Mouse (Mus musculus) adrenal gland, postnatal 10 days (tissue): ENCODE measurements around the gene Ptcd2. TPM values are rescaled to one million over a fixed set of nuclear protein-coding genes. Genes with fewer than 3 reads are reported as not detected.

ENCODE experiments used
- DNase-seq: peaks from one replicate; pipeline ENCODE4 v3.0.0; 2021; ENCODE audit warnings: mixed read lengths
- total RNA-seq, 2 experiments: library from RNA; stranded (reverse); gene quantifications; 2 replicates each; pipeline ENCODE4 v1.2.3; 2021

Ptcd2 gene
- total RNA-seq, 2 experiments from 2014 or later = 33.8 to 43.0 TPM

- DNase-seq = no peak
These were observed 38.3 kb downstream of the Ptcd2 start for GRCm38 (mm10) chr13:99306164-99306563.

- DNase-seq = no peak
These were observed 39.3 kb downstream of the Ptcd2 start for GRCm38 (mm10) chr13:99305186-99305585.

- peak; percentile 50 for DNase-seq
These were observed 40.1 kb downstream of the Ptcd2 start for GRCm38 (mm10) chr13:99304365-99304764.

DNA sequence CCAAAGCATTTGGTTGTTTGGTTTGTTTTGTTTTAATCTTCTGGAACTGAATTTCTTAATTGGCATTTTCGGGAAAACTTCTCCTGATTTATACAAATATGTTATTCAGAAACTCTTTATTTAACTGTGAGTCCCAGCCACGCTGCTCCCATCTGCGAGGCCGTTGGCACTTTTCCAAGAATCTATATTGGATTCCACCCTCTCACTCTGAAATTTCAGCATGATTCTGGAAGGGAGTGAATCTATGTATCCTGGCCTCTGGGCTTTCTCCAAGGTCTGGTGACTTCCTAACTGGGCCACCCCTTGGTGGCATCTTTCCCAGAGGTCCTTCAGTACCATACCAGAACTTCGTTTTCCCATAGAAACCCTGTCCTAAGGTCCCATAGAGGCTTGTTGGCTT is 40.7 kb downstream of the Ptcd2 start:
- no peak for DNase-seq

- DNase-seq = no peak
These were observed 44.6 kb downstream of the Ptcd2 start for GRCm38 (mm10) chr13:99299921-99300320.

- no peak for DNase-seq
These were observed 50.3 kb downstream of the Ptcd2 start for GRCm38 (mm10) chr13:99294176-99294575.

DNA sequence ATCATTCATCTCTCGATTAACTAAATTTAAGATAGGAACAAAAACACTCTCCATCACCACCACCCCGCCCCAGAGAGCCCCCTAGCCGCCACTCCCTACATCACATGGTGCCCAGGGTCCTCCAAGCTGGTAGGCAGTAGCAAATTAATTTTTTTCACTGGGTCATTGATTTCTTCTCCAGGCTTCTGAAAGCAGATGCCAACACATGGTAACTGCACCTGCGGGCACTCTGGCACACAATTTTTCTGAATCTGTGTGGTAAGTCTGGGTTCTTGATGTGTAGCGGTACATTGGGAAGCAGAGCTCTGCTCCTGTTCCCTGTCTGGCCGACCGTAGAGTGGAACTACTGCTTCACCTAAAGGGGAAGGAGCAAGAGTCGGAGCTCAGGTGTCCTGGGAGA is 53.7 kb downstream of the Ptcd2 start:
- no peak for DNase-seq

GRCm38 (mm10) chr13:99287786-99288185 is 56.7 kb downstream of the Ptcd2 start:
- DNase-seq = no peak

DNA sequence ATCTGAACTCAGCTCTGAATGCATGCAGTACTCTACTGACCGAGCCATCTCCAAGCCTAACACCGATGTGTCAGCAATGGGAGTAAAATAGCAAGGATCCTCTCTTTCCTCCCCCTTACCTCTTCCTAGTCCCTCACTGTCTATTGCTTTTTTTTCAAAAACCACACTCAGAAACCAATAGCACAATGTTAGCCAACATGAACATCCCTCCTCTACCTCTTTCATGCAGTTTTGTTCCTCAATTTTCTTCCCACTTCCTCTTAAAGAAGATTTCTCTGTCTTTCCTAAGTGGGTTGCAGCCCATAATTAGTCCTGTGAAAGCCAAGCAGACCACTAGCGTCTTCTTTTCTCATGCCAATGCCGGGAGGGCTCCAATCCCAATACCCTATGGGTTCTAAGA is 57.3 kb downstream of the Ptcd2 start:
- no peak for DNase-seq

DNA sequence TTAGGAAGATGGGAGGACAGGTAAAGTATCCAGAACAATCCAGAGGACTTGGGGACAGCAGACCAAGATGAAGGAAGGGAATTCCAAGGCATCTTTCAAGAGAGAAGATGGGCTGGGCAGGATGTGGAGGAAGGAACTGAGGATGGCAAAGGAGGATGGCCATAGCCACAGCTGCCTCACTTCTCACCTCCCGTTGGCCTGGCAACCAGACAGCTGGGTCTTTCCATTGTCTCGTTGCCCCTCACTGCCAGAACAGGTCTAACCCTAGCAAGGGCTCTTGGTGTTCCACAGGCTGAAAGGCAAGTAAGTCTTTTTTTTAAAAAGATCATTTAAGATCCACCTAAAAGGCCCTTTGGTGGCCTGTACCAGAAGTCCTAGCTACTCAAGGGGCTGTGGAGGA is 59.3 kb downstream of the Ptcd2 start:
- no peak for DNase-seq

DNA sequence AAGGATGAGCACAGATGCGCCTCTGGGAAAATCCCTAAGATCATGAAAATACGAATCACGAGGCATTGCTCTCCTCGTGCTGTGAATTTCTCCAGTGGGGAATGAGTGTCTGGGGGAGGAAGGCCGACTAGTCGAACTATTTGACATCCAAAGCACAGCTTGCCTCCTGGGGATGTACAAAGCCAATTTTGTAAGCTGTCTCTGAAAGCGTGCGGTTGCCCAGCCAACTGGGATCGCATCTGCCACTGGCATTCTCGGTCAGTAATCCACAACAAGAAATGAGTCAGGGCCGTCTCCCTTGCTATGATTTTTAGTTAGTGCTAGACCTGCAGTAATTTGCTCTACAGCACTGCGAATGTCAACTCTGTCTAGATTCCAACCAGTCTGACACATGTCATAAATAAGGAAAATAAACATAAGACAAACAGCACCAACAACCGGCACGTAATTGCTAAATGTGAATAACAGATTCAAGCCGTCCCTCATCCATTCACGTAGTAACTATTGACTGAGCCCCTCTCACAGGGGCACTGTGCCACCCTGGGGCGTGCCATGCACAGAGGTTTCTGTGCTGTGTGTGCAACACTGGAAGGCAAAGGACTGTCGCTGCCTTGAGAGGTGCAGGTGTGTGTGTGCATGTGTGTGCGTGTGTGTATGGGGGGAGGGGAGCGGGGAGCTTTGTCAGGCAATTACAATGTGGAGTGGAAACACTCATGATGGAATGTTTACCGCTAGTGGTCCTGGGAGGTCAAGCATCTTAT is 59.9 kb downstream of the Ptcd2 start:
- DNase-seq = no peak

DNA sequence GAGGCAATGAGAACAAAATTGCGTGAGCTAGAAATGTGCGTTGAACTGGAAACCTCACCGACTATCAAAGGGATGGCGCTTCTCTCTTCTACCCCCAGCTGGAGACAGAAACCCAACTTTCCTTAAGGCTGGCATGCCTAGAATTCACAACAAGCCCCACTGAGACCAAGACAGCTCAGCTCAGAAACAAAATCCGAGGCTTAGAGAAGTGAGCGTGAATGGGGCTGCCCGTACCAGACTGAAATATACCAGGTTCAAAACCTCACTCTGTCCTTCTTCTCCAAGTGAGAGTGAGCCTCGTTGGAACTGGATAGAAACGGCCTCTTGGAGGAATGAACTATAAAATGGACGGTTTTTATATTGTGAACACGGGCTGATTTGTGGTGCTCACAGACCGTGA is 60.6 kb downstream of the Ptcd2 start:
- DNase-seq = no peak

- no peak for DNase-seq
These were observed 61.5 kb downstream of the Ptcd2 start for GRCm38 (mm10) chr13:99282961-99283360.

GRCm38 (mm10) chr13:99279351-99279750 is 65.2 kb downstream of the Ptcd2 start:
- DNase-seq = peak; percentile 78

GRCm38 (mm10) chr13:99278511-99278910 is 66.0 kb downstream of the Ptcd2 start:
- no peak for DNase-seq

DNA sequence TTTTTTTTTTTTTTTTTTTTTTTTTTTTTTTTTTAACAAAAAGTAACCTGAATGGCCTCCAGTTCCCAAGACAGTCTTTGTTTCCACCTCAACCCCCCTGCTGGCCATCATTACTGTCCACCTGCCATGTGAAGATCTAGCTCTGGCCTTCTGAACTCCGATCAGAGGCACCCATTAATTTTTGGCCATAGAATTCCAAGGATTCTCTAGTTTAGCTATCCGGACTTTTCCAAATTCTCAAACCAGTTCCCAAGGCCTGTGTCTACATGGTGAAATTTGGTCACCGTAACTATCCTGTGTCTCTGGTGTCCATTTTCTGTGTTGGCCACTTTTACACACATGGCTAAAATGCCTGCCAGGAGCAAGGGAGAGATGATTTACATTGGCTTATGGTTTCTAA is 67.0 kb downstream of the Ptcd2 start:
- no peak for DNase-seq

GRCm38 (mm10) chr13:99272046-99272445 is 72.5 kb downstream of the Ptcd2 start:
- no peak for DNase-seq

Other genes with a start within 250 kb of the Ptcd2 start
- 10 to 100 TPM in 1 of 2 experiments, 1 to 10 TPM in 1; 8.3 to 10.8 TPM for gene Zfp366, start 159.9 kb downstream of the Ptcd2 start, total RNA-seq
- gene Mrps27, start 81 bp upstream of the Ptcd2 start, total RNA-seq = 10 to 100 TPM; 51.6 to 56.7 TPM
- 10 to 100 TPM; 58.6 to 87.4 TPM for gene Map1b, start 171.8 kb upstream of the Ptcd2 start, total RNA-seq